8 mouse cellular contexts compared by ENCODE assay signal in genomic region chr4:134355841-134356452, GRCm38 (mm10). TPM values are rescaled to one million over a fixed set of nuclear protein-coding genes. Genes with fewer than 3 reads are reported as not detected.
DNase-seq lines count a peak whose midpoint lies in the region; ATAC-seq and TF ChIP-seq lines count a peak whose summit lies in the region.

No protein-coding gene starts in this region.

- peaks cover 6% of the 10 kb centered on the region; the same call in 1 of the 2 replicates for H3K36me3 ChIP-seq in intestine, postnatal 0 days (ENCODE audit: control insufficient read depth, insufficient read depth)

- H3K27ac ChIP-seq in intestine, postnatal 0 days (ENCODE audit: low read depth, low read length): peak overlapping the region; percentile 93

- peak; percentile 34 to 45 for DNase-seq in cerebellum, postnatal 14 days
- DNase-seq in cerebellum, postnatal 36 days: no peak
- DNase-seq in gastrocnemius, postnatal 10 days: peak; percentile 77
- DNase-seq in lung, postnatal 4 days: peak; percentile 60 to 75
- no peak for DNase-seq in layer of hippocampus, adult 11-12 months (ENCODE audit: low spot score)
- no peak for DNase-seq in yolk sac, embryonic 10.5 days (ENCODE audit: low spot score)
- no peak for DNase-seq in c-Kit-positive CD71-positive TER-119-positive erythroid progenitor cells, embryonic 14.5 days (ENCODE audit: low spot score)

- TF ChIP-seq CTCF in intestine, postnatal 0 days (IDR thresholded peaks at IDR 0.05; ENCODE audit: low read depth): no peak

- no peaks in the 10 kb centered on the region for H3K27me3 ChIP-seq in intestine, postnatal 0 days (replicated peaks; ENCODE audit: control insufficient read depth, insufficient read depth, low read length)

- H3K9ac ChIP-seq in intestine, postnatal 0 days (ENCODE audit: low read depth, low read length): peak overlapping the region; percentile 26; the same call in 1 of the 2 replicates

- H3K4me1 ChIP-seq in intestine, postnatal 0 days (replicated peaks; ENCODE audit: control insufficient read depth, insufficient read depth, low read length): peaks cover 16% of the 10 kb centered on the region

- 0 out of 2 replicates have a peak overlapping the region, but pooled peaks have one; percentile 10 for H3K4me3 ChIP-seq in intestine, postnatal 0 days (ENCODE audit: low read depth, low read length)

- H3K4me2 ChIP-seq in intestine, postnatal 0 days (replicated peaks; ENCODE audit: low read depth): peak overlapping the region; percentile 66

- no peaks in the 10 kb centered on the region for H3K9me3 ChIP-seq in intestine, postnatal 0 days (ENCODE audit: control insufficient read depth)

- 25% methylated on average over 16 of the region's 16 CpGs for WGBS in intestine, postnatal 0 days

- ATAC-seq in intestine, postnatal 0 days: peak; percentile 67

RNA-seq across cellular contexts. Expression of gene Slc30a2, which starts 13.0 kb away (rescaled TPM):
- under 1 TPM; 0.29 to 0.66 TPM for total RNA-seq in gastrocnemius, postnatal 10 days (2021)
- 15.4 and 39.1 TPM in 2 replicates for polyA plus RNA-seq in intestine, postnatal 0 days (2015; fragmentation: Nextera tagmentation; extraction: Ambion mirVana)

RNA-seq across cellular contexts. Expression of gene Extl1, which starts 27.7 kb away (rescaled TPM):
- 10 to 100 TPM; 24.7 to 27.4 TPM for total RNA-seq in gastrocnemius, postnatal 10 days (2021)
- polyA plus RNA-seq in intestine, postnatal 0 days (2015; fragmentation: Nextera tagmentation; extraction: Ambion mirVana): 1.0 and 1.2 TPM in 2 replicates

RNA-seq across cellular contexts. Expression of gene Pafah2, which starts 40.2 kb away (rescaled TPM):
- 1 to 10 TPM; 2.4 to 2.9 TPM for total RNA-seq in gastrocnemius, postnatal 10 days (2021)
- polyA plus RNA-seq in intestine, postnatal 0 days (2015; fragmentation: Nextera tagmentation; extraction: Ambion mirVana): 39.8 and 49.2 TPM in 2 replicates

RNA-seq across cellular contexts. Expression of gene Trim63, which starts 41.0 kb away (rescaled TPM):
- total RNA-seq in gastrocnemius, postnatal 10 days (2021): 100 to 1,000 TPM in 1 of 2 experiments, 10 to 100 TPM in 1; 78.5 to 107 TPM
- 1.4 and 1.7 TPM in 2 replicates for polyA plus RNA-seq in intestine, postnatal 0 days (2015; fragmentation: Nextera tagmentation; extraction: Ambion mirVana)

Comparison
In these comparisons a context has a peak if more than half of its experiments do, and no peak if none do; other contexts are left out.
1. DNase-seq: peak in cerebellum, postnatal 14 days (2 of 2), gastrocnemius, postnatal 10 days (single experiment) and lung, postnatal 4 days (2 of 2); none in cerebellum, postnatal 36 days (0 of 2), layer of hippocampus, adult 11-12 months (single experiment), yolk sac, embryonic 10.5 days (single experiment) and c-Kit-positive CD71-positive TER-119-positive erythroid progenitor cells, embryonic 14.5 days (single experiment).